ENCODE assay signal across 19 mouse cellular contexts in genomic region chr12:99408089-99408488, GRCm38 (mm10).
DNase-seq lines count a peak whose midpoint lies in the region; ATAC-seq and TF ChIP-seq lines count a peak whose summit lies in the region.
"Had no signal": no experiment of that assay in that cellular context is flagged by ENCODE, and none has a peak within 500 bp of the region (broad histone marks: within the 10 kb centered on the region; RNA-seq: fewer than 3 reads in every experiment).

No protein-coding gene starts in this region.

- ATAC-seq in liver, embryonic 13.5 days (ENCODE audit: low read depth): no peak; the same call in 1 of the 2 replicates
- ATAC-seq in liver, embryonic 11.5 days (replicated peaks; ENCODE audit: low FRiP score): no peak
- no peak; the same call in 1 of the 2 replicates for ATAC-seq in liver, embryonic 14.5 days (ENCODE audit: insufficient read depth)
- no peak for ATAC-seq in intestine, postnatal 0 days
- ATAC-seq: forebrain, embryonic 13.5 days had no signal

- no peak overlapping the region for H3ac ChIP-seq in myocyte (ENCODE audit: control insufficient read depth, insufficient read length)

- WGBS in liver, embryonic 13.5 days (ENCODE audit: insufficient replicate concordance): 67% methylated on average over 16 of the region's 16 CpGs
- 77% methylated on average over 16 of the region's 16 CpGs for WGBS in liver, embryonic 11.5 days
- 61% methylated on average over 16 of the region's 16 CpGs for WGBS in liver, embryonic 14.5 days (ENCODE audit: insufficient replicate concordance)
- WGBS in intestine, postnatal 0 days: 71% methylated on average over 16 of the region's 16 CpGs

- DNase-seq in gastrocnemius, adult 2 months: no peak
- no peak for DNase-seq in gastrocnemius, adult 8-10 months (ENCODE audit: low spot score in 2 of 2)
- DNase-seq in liver, embryonic 13.5 days: no peak
- DNase-seq in liver, embryonic 11.5 days (ENCODE audit: low spot score): no peak
- no peak for DNase-seq in liver, embryonic 14.5 days (ENCODE audit: low read depth in 3 of 3, low spot score in 3 of 3)
- DNase-seq in layer of hippocampus, adult 11-12 months (ENCODE audit: low spot score): no peak
- DNase-seq: cerebellum, adult 11-12 months; kidney, adult 9 months; kidney, postnatal 25 days; lung, embryonic 14.5 days; right cerebral cortex, adult 18-20 months; right cerebral cortex, postnatal 4 days had no signal

- H3K9me3 ChIP-seq in liver, embryonic 13.5 days (replicated peaks): no peaks in the 10 kb centered on the region
- no peaks in the 10 kb centered on the region for H3K9me3 ChIP-seq in liver, embryonic 11.5 days (ENCODE audit: control insufficient read depth, low read length)
- H3K9me3 ChIP-seq in liver, embryonic 14.5 days (ENCODE audit: control insufficient read depth, low read length): no peaks in the 10 kb centered on the region
- H3K9me3 ChIP-seq in intestine, postnatal 0 days (ENCODE audit: control insufficient read depth): no peaks in the 10 kb centered on the region
- H3K9me3 ChIP-seq: embryonic facial prominence, embryonic 10.5 days; hindbrain, embryonic 15.5 days; limb, embryonic 13.5 days had no signal

- H3K9ac ChIP-seq in liver, embryonic 13.5 days: no peak overlapping the region
- H3K9ac ChIP-seq in liver, embryonic 11.5 days (ENCODE audit: low read depth, low read length): no peak overlapping the region
- no peak overlapping the region for H3K9ac ChIP-seq in liver, embryonic 14.5 days (replicated peaks)
- H3K9ac ChIP-seq in intestine, postnatal 0 days (ENCODE audit: low read depth, low read length): no peak overlapping the region
- H3K9ac ChIP-seq: forebrain, embryonic 13.5 days; hindbrain, embryonic 15.5 days; limb, embryonic 13.5 days; lung, embryonic 14.5 days had no signal

- peaks cover 50% of the 10 kb centered on the region for H3K4me1 ChIP-seq in liver, embryonic 13.5 days (replicated peaks)
- no peaks in the 10 kb centered on the region; the same call in 1 of the 2 replicates for H3K4me1 ChIP-seq in liver, embryonic 11.5 days (replicated peaks; ENCODE audit: control insufficient read depth, insufficient read depth, low read length)
- peaks cover 0 to 17% of the 10 kb centered on the region in 2 experiments; a peak in 2 of 4 replicates for H3K4me1 ChIP-seq in liver, embryonic 14.5 days (replicated peaks; ENCODE audit: control insufficient read depth in 2 of 2, insufficient read depth in 2 of 2, low read length in 1 of 2)
- peaks cover 2% of the 10 kb centered on the region for H3K4me1 ChIP-seq in intestine, postnatal 0 days (replicated peaks; ENCODE audit: control insufficient read depth, insufficient read depth, low read length)

- no peak overlapping the region for H3K4me3 ChIP-seq in gastrocnemius, adult 2 months
- no peak overlapping the region for H3K4me3 ChIP-seq in liver, embryonic 13.5 days (replicated peaks)
- no peak overlapping the region for H3K4me3 ChIP-seq in liver, embryonic 11.5 days (ENCODE audit: low read depth, low read length)
- no peak overlapping the region for H3K4me3 ChIP-seq in liver, embryonic 14.5 days (ENCODE audit: insufficient read depth in 1 of 2, low read depth in 2 of 2, low read length in 2 of 2)
- peak overlapping the region; percentile 25 for H3K4me3 ChIP-seq in myocyte
- no peak overlapping the region for H3K4me3 ChIP-seq in intestine, postnatal 0 days (ENCODE audit: low read depth, low read length)
- H3K4me3 ChIP-seq: embryonic facial prominence, embryonic 10.5 days; forebrain, embryonic 13.5 days; hindbrain, embryonic 15.5 days; limb, embryonic 13.5 days had no signal

- no peak for TF ChIP-seq CTCF in gastrocnemius, adult 2 months (IDR thresholded peaks at IDR 0.05)
- TF ChIP-seq CTCF in liver, embryonic 14.5 days (IDR thresholded peaks at IDR 0.05; ENCODE audit: low read depth): no peak
- no peak for TF ChIP-seq CTCF in intestine, postnatal 0 days (IDR thresholded peaks at IDR 0.05; ENCODE audit: low read depth)

- peak overlapping the region; percentile 84; the same call in 1 of the 2 replicates for H3K27ac ChIP-seq in gastrocnemius, adult 2 months
- no peak overlapping the region for H3K27ac ChIP-seq in liver, embryonic 13.5 days
- H3K27ac ChIP-seq in liver, embryonic 11.5 days (ENCODE audit: low read depth, low read length): no peak overlapping the region
- no peak overlapping the region for H3K27ac ChIP-seq in liver, embryonic 14.5 days
- H3K27ac ChIP-seq in intestine, postnatal 0 days (ENCODE audit: low read depth, low read length): no peak overlapping the region
- H3K27ac ChIP-seq: embryonic facial prominence, embryonic 10.5 days; hindbrain, embryonic 15.5 days; limb, embryonic 13.5 days had no signal

- TF ChIP-seq POLR2A in myocyte (IDR thresholded peaks at IDR 0.05; ENCODE audit: insufficient read length, low read depth): no peak

- no peak for TF ChIP-seq EP300 in liver, embryonic 14.5 days (IDR thresholded peaks at IDR 0.05; ENCODE audit: low read depth)

- no peaks in the 10 kb centered on the region for H3K36me3 ChIP-seq in liver, embryonic 13.5 days
- peaks cover 4% of the 10 kb centered on the region; the same call in 1 of the 2 replicates for H3K36me3 ChIP-seq in liver, embryonic 11.5 days (ENCODE audit: control insufficient read depth, insufficient read depth, low read length)
- no peaks in the 10 kb centered on the region for H3K36me3 ChIP-seq in liver, embryonic 14.5 days (replicated peaks; ENCODE audit: control insufficient read depth, insufficient read depth, low read depth)
- H3K36me3 ChIP-seq in myocyte (ENCODE audit: control insufficient read depth, insufficient read depth): no peaks in the 10 kb centered on the region
- no peaks in the 10 kb centered on the region for H3K36me3 ChIP-seq in intestine, postnatal 0 days (ENCODE audit: control insufficient read depth, insufficient read depth)
- H3K36me3 ChIP-seq: hindbrain, embryonic 15.5 days; limb, embryonic 13.5 days had no signal

- H3K4me2 ChIP-seq in liver, embryonic 13.5 days: peak overlapping the region; percentile 63; the same call in 1 of the 2 replicates
- no peak overlapping the region for H3K4me2 ChIP-seq in liver, embryonic 11.5 days
- peak overlapping the region; percentile 67; the same call in 1 of the 2 replicates for H3K4me2 ChIP-seq in liver, embryonic 14.5 days (ENCODE audit: low read depth)
- H3K4me2 ChIP-seq in myocyte (ENCODE audit: low read depth): no peak overlapping the region
- no peak overlapping the region for H3K4me2 ChIP-seq in intestine, postnatal 0 days (replicated peaks; ENCODE audit: low read depth)
- H3K4me2 ChIP-seq: forebrain, embryonic 13.5 days; hindbrain, embryonic 15.5 days had no signal

- intact Hi-C loops in gastrocnemius, adult 2 months (cut with DNase I): no loop called here

- no peaks in the 10 kb centered on the region for H3K79me2 ChIP-seq in myocyte (ENCODE audit: control insufficient read depth, insufficient read depth)

- H3K27me3 ChIP-seq in liver, embryonic 13.5 days: no peaks in the 10 kb centered on the region
- H3K27me3 ChIP-seq in liver, embryonic 11.5 days (replicated peaks; ENCODE audit: control insufficient read depth, insufficient read depth, low read length): no peaks in the 10 kb centered on the region
- H3K27me3 ChIP-seq in liver, embryonic 14.5 days (ENCODE audit: control insufficient read depth, insufficient read depth, low read length): no peaks in the 10 kb centered on the region
- no peaks in the 10 kb centered on the region for H3K27me3 ChIP-seq in myocyte (ENCODE audit: control insufficient read depth, insufficient read depth, insufficient read length)
- no peaks in the 10 kb centered on the region for H3K27me3 ChIP-seq in intestine, postnatal 0 days (replicated peaks; ENCODE audit: control insufficient read depth, insufficient read depth, low read length)
- H3K27me3 ChIP-seq: forebrain, embryonic 13.5 days; hindbrain, embryonic 15.5 days; limb, embryonic 13.5 days; megakaryocyte, embryonic 14.5 days had no signal

TF ChIP-seq in myocyte, 11 proteins besides CTCF, POLR2A, EP300 and RAD21:
- TF ChIP-seq MYOD1 (IDR thresholded peaks at IDR 0.05; ENCODE audit: control insufficient read depth in 1 of 3, insufficient read length in 2 of 3, low read depth in 2 of 3) (no peak), POLR2AphosphoS2 (IDR thresholded peaks at IDR 0.05; ENCODE audit: insufficient read length, low read depth) (no peak), MYOG (IDR thresholded peaks at IDR 0.05; ENCODE audit: control insufficient read depth in 1 of 3, insufficient read depth in 1 of 3, insufficient read length in 2 of 3, low read depth in 2 of 3) (no peak), USF1 (IDR thresholded peaks at IDR 0.05; ENCODE audit: low read depth) (no peak), TCF3 (IDR thresholded peaks at IDR 0.05; ENCODE audit: insufficient read length, low read depth) (no peak), REST (IDR thresholded peaks at IDR 0.05; ENCODE audit: insufficient read depth, insufficient read length) (no peak), TCF12 (IDR thresholded peaks at IDR 0.05; ENCODE audit: insufficient read depth, poor library complexity, severe bottlenecking) (no peak), CEBPB (IDR thresholded peaks at IDR 0.05; ENCODE audit: insufficient read depth, poor library complexity, severe bottlenecking) (no peak), E2F4 (IDR thresholded peaks at IDR 0.05; ENCODE audit: insufficient read depth) (no peak), MAX (IDR thresholded peaks at IDR 0.05; ENCODE audit: low read depth) (no peak), SRF (IDR thresholded peaks at IDR 0.05; ENCODE audit: control insufficient read depth, insufficient read length, low read depth) (no peak)
TF ChIP-seq in myocyte: peak in this region for 0.

Comparison
In these comparisons a context has a peak if more than half of its experiments do, and no peak if none do; other contexts are left out.
1. H3K4me2 ChIP-seq: peak in liver, embryonic 13.5 days (single experiment) and liver, embryonic 14.5 days (single experiment); none in liver, embryonic 11.5 days (single experiment), myocyte (single experiment) and intestine, postnatal 0 days (single experiment).